Mouse (Mus musculus) heart, adult 8-10 months (tissue): ENCODE data around the gene Gsg1l. TPM values are rescaled to one million over a fixed set of nuclear protein-coding genes. Genes with fewer than 3 reads are reported as not detected.
A peak's percentile ranks its signal among the peaks of the same experiment; 100 is the strongest.

Source experiments
- DNase-seq: peaks from one replicate; pipeline ENCODE4 v3.0.0; 2022; ENCODE audit warnings: low spot score
- total RNA-seq, 4 experiments: library from RNA; stranded (reverse); gene quantifications; 2 replicates each; pipeline ENCODE4 v1.2.4; 2022

The Gsg1l gene
- total RNA-seq = 10 to 100 TPM; 10.3 to 15.2 (median 13.1) TPM

DNA sequence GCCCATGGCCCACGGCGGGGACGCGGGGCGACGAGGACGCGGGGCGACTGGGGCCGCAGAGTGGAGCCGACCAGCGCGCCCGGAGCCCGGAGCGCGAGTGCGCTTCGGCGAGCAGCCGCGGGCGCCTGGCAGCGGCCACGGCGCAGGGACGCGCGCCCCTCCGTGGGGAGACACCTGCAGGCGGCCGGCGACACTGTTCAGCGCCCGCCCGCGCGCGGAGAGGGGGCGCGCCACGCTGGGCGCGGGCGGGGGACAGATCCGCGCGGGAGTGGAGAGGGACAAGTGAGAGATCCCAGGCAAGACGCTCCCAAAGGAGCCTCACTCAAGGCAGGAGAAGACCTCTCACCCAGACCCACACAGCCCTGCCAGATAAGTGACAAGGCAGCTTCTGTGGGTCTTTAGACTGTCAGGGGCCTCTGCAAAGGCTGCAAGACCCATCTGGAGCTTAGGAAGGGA is at the start of gene Gsg1l:
Gene Gsg1l (minus strand): TSS at position 126 of the 456 bp plus-strand sequence.
- no peak for DNase-seq

DNA sequence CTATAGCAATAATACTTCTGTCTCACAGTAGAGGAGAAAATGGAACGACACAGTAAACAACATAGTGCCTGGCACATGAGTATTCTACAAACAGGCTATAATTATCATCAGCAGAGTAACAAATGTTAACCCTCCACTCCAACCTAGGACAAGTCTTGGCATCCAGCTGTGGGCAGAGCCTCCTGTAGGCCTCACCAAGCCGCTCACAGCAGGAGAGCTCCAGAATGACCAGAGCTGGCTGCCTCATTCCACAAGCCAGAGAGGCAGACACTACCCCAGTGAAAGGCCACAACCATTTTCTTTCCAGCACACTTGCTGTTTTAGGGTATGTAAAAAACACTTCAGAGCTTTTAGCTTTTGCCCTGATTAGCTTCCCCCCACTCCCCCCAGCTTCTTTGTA is 45.5 kb upstream of the Gsg1l start:
- no peak for DNase-seq

DNA sequence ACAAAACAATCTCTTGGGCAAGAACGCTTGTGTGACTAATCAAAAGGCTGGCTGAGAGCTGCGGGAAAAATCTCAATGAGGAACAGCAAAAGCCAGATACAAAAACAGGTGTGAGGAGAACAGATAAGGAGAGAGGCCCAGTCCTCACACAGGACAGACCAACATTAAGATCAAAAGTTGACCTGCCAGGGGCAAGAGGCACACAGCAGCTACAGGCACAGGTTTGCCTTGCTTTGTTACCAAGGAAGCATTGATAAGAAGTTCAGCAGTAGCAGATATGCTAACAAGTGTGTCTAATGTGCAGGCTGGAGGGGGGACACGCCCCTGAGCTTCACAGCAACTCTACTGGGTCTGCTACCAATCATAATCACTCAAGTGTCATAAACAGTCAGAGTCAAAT is 44.3 kb upstream of the Gsg1l start:
- no peak for DNase-seq

DNA sequence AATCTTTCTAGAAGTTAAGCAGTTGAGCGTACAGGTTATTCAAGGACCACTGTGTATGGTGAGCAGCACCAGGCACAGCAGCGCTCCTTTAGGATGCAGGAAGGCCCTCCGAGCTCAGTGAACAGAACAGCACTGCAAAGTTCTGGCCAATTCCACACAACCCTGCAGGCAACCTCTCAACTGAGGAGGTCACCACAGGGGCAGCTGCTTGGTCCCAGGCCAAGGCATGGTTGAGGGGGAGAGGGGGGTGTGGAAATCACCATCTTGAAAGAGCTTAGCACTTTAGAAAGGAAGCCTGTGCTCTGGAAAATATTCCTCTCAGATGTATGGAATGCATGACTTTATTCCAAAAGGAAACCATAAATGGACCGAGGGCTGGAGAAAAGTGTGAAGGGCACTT is 39.3 kb upstream of the Gsg1l start:
- no peak for DNase-seq

DNA sequence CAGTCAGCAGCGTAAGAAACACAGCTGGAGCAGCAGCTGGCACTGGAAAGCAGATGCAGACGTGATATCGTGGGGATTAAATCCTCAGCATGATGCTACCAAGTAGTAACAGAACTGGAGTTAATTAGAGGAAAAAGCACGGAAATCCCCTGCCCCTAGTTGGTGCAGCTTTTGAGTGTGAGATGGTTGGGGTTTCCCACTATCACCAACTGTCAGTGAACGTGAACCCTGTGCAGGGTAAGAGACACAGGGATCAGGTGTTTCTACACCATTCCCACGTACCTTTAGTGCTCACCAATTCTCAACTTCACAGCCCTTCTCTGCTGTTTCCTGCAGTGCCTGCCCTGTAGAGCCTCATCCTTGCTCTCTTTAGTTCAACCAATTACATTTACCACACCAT is 37.6 kb upstream of the Gsg1l start:
- DNase-seq = no peak

DNA sequence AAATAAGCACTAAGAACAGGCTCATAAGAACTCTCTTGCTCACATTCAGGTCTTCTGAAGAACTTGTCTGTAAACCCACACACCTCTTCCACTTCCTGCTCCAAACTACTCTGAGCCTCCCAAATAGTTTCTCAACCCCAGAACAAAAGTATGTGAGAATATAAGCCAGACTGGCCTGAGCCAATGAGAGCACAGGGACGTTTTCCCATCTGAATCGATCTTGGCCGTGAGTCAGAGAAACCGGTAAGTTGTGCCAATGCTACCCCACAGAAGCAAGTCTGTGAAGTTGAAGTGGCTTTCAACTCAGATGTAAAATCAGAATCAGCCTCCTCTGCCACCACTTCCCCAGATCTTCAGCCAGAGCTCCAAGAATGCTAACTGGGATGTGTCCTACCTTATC is 31.1 kb upstream of the Gsg1l start:
- DNase-seq = no peak

DNA sequence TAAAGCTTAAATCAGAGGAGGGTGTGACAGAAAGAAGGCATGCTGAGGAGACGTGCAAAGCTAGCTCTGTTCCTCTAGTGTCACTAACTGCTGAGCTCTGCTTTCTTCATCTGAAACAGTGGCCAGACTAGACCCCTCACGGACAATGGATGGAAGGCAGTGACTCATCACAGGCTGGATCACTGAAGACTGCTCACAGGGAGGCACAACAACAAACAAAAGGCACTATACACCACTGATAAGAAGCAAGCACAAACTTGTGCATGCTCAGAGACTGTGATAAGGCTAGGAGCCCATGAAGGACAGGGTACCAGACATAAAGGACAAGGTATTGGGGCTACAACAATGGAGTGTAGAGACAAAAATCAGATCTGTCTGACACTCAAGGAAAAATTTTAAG is 29.0 kb upstream of the Gsg1l start:
- DNase-seq = no peak

DNA sequence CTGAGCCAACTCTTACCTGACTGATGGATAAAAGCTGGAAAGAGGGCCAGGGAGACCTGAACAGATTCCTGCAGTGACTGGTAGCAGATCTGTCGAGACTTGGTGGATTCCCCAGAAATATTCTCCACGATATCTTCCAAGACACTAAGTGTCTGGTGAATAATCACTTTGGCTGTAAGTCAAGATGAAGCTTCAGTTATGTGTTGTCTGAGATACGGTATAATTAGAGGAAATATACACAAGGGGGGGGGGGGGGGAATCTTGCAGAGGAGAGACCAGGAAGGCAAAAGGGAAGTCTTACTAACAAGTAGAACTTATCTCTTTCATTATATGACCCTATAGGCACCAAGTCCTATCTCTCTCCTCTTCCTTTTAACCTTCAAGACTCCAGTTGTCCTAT is 27.7 kb upstream of the Gsg1l start:
- no peak for DNase-seq

DNA sequence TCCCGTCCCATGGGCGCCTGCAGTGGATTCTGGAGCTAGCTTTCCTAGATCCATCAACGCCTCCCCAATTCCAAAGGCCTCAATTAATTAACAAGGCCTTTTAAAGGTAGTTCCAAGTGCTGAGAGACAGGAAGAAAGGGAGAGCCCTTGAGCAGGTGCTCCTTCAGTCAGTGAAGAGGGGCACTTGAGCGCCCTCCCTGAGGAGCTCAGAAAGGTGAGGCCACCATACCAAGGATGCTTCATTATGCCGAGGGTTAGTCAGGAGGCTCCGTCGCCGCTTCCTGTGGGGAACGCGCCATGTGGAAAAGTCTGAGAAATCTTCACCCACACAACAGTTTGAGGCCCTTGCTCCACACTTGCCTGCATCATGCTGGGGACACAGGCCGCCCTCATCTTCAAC is 18.2 kb upstream of the Gsg1l start:
- DNase-seq = no peak

DNA sequence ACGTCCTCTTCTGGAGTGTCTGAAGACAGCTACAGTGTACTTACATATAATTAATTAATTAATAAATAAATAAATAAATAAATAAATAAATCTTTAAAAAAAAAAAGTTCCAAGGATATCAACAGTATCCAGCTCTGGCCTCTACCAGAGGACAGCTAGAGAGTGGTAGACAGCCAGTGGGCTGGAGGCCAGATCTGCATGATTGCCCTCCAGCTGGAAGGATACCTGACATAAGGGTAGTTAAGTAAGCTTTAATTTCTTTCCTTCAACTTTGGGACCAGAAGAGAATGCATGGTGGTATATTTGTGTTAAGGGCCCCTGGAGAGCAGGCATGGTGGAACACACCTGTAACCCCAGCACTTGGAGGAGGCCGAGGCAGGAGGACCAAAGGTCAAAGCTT is 17.6 kb upstream of the Gsg1l start:
- DNase-seq = no peak

DNA sequence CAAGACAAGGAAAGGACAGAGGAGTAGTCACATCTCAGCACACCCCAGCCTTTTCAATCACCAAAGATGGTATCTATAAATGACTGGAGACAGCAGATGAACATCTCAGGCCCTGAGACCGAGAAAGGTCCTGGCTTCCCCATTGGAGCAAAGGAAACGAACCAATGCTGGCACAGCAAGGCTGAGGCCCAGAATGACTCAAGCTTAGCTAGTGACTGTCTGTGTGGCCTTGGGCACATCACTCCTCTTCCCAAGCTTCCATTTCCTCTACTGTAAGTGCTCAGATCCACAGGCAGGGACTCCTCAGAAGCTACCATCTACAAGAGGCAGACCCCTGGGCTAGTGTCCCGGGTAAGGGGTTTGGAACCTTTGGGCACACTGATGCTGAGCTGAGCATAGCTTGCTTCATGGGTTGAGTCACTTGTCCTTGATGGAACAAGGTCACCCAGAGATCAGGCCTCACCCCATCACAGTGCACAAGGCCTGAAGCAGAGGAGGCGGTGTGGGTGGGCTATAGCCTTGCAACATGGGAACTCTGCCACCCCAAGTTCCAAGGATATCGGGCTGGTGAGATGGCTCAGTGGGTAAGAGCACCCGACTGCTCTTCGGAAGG is 17.1 kb upstream of the Gsg1l start:
- no peak for DNase-seq

DNA sequence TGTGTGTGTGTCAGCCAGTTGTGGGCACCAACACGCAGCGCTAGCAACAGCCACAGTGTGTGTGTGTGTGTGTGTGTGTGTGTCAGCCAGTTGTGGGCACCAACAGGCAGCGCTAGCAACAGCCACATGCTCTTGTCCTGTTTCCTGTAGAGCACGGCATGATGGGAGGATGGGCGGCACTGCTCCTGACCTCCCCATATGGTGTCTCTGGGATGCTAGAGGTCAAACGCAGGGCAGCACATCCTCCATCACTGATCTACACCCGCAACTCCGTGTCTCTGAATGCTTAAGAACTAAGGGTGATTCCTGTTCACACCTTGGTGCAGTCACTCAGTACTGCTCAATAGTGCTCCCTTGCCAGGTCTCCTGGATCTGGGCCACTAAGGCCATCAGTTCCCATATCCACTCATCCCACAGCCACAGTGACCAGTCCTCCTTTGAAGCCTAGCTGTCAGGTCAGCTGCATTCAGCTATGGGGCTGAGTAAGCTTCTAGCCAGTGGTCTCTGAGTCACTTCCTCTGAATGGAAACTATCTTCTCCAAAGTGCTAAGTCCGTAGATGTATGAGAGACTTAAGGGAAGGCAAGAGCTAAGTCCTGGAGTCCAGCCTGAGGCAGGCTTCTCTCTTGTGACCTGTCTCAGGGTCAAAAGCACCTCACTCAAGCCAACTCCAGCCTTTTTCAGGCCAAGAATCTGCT is 15.2 kb upstream of the Gsg1l start:
- no peak for DNase-seq

DNA sequence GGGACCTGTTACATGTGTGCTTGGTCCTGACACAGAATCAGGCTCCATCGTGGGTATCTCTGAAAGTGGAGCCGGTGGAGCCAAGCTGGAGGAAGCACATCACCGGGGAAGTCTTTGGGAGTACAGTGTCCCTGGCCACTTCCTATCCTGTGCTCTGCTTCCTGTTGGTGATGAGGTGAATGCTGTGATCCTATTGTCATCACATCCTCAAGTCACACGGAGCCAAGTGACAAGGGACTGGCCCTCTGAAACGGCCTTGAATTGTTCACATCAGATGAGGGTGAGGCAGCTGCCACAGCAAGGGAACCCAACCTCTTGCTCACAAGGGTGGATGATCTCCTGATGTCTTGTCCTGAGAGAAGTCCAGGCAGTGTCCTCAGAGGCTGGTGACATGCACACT is 14.4 kb upstream of the Gsg1l start:
- DNase-seq = peak; percentile 19

DNA sequence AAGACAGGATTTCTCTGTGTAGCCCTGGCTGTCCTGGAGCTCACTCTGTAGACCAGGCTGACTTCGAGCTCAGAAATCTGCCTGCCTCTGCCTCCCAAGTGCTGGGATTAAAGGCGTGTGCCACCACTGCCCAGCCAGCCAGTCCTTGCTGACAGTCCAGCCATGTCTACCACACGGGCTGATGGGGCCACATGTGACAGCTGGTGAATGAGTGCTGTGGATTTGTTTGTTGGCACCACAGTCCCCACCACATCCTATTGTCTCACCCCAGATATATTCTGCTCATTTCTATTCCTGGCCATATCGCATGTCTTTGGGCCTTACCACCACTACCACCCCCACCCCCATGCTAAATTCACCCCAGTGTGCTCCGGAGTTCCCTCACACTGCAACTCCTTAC is 12.5 kb upstream of the Gsg1l start:
- DNase-seq = no peak

DNA sequence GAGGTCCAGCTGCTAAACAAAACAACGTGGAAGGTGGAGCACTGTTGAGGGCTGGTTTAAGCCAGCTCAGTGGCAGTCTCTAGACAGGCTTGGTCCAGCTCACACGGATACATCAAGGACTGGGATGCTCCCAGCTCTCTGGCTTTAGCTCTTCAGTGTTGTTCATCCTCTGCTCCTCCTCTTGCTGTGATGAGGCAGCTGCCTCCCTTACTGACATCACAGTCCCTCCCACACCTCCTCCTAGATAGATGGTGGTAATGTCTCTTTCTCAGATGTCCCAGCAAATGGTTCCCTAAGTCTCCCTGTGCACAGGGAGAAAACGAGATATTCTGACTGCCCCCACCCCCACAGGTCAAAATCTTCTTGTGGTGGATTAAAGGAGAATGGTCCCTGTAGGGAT is 11.0 kb upstream of the Gsg1l start:
- DNase-seq = no peak

DNA sequence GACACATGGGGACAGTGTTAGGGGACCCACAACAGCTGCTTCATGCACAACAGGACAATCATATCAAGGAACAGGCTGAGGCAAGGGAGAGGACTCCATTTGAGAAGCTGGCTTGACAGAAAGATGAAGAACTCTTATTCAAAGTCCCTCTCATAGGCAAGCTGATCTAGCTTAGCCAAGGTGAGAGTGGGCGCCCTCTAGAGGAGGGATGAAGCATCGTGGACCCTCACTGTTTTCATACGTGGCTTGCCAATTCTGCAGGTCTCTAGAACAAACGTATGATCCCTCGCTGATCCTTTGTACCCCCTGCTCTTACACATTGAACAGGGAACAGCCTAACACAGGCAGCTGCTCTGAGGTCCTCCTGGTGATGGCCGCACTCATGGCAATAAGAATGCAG is 7.6 kb upstream of the Gsg1l start:
- peak; percentile 28 for DNase-seq

DNA sequence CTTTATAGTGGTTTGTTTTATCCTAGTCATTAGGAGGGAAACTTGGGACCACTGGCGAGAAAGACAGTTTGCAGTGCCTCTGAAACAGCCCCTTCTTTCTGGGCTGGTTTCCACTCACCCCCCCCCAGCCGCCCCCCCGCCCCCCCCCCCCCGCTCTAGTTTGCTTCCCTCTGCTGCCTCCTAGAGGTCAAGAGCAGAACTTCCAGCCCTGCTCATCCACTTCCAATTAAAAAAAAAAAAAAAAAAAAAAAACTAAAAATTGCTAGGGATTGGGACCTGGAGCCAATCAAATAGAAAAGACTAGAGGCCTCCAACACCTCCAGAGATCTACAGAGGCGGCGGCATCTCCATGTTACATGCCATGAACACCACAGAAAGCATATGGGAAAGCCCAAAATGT is 5.9 kb upstream of the Gsg1l start:
- no peak for DNase-seq

DNA sequence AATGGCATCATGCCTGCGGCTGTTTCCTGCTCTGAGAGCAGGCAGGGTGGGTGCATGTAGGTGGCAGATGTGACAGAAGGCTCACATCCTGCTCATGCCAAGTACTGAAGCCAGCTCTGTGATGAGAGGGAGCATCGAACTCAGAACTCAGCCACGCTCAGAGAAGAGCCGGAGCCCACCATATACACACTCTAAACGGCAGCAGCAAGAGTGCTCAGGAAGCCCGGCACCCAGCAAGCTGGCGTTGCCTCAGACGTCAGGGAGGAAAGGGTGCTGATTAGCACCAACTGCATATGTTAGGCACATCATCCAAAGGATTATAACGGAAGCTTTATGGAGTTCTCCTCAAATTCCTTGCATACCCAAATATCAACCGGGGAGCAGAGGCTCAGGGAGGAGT is 5.4 kb upstream of the Gsg1l start:
- DNase-seq = no peak

DNA sequence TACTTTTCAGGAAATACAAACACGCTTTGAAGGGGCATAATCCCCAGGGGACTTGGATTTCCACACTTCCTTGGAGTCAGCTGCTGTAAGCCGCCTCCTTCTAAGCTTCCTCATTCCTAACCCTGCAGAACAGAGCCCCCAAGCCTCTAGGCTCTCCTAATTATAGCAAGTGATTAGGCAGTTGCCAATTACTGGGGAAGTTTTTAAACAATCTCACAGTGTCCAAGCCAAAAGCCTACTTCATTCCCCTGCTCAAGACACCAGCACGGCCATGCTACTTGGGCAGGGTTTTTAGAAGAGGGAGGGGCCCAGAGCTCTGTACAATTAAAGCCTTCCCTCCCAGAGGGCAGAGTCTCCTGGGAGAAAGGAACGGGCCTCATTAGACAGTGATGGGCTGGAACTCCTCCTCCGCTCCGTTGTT is 4.1 kb upstream of the Gsg1l start:
- peak; percentile 13 for DNase-seq

DNA sequence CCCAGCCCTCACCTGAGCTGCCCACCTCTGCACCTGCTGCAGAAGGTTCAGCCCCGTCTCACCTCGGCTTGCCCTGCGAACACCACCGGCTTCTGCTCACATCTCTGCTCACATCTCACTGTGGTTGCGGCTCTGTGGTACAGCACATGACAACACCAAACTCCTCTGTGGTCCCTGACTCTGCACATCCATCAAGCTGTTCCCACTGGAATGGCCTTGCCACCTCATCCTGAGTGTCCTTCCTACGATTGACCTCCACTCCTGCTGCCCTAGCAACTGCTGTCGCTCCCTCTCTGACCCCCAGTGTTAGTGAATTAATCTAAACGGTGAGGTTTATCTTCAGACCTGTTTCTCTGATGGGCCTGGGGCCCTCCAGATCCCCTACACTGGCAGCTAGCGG is 2.9 kb upstream of the Gsg1l start:
- no peak for DNase-seq

DNA sequence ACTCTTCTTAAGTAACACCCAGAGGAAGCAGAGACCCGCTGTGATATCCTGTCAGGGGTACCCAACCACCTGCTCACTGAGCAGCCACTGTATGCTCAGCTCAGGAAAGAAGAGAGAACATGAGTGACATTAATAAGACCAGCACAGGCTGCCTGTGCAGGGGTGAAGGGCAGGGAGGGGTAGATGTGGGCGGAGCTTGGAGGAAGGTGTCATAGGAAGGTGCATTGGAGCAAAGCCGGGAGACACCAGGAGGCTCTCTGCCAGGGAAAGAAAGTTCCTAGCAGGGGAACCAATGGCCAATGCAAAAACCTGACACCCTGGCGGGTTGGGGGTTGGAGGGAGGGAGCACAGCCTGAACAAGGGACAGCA is 1.8 kb upstream of the Gsg1l start:
- DNase-seq = no peak

DNA sequence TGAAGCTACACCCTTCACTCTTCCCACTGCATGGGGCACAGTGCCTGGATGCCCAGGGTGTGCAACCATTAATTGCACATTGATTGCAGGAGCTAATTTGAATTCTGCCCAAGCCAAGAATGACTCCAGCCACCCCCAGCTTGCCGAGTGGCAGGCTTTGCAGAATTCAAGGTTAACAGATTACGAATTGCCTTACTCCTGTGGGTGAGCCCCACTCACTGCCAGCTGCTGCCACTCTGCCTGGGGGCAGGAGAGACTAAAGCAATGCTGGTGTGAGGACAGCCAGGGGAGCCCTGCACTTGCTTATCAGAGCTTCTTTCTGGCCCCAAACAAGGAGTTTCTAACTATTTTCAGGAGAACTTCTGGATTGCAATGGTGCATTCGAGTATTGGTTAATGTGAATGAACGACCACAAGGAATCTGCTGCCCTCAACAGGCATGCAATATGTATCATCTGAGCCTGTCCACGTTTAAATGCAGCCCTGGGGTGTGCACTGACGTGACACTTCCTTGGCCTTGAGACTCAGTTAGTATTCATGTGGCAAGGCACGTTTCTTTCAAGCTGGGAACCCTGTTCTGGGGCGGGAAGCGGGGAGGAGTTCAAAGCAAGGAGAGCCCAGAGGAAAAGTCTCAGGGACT is 1.2 kb upstream of the Gsg1l start:
- no peak for DNase-seq

DNA sequence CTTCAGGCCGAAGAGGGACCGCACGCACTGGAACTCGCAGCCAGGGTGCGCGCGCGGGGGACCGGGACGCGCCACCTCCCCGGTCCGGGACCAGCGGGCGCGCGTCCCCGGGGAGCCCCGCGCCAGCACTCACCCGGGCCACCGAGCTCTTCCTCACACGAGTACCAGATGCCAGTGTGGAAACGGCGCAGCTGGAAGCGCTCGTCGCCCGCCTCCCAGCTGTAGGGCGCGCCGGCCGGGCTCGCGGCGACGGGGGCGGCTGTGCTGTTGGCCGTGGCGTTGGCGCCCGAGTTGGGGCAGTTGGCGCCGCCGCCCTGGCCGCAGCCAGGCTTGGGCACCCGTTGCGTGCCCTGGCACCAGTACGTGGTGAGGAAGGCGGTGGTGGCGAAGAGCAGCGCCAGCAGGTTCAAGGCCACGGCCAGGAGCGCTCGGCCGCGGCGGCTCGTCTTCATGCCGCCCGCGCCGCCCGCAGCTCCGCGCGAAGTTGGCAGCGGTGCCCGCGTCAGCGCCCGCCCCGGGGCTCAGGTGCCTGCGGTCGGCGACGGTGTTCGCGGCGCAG is 405 bp downstream of the Gsg1l start:
- DNase-seq = no peak
